Mouse (Mus musculus) heart, embryonic 14.5 days (tissue): ENCODE measurements around the gene Pnpla7. TPM values are rescaled to one million over a fixed set of nuclear protein-coding genes. Genes with fewer than 3 reads are reported as not detected.
"Not testable (repeated sequence)": the region's sequence is repeated elsewhere in the genome, so short reads cannot be mapped to it uniquely, and the experiment has no call there.

Experiments used
- ATAC-seq: fragments of 200-750 bp; cut with Nextera tagmentation; 2 replicates; pipeline ENCODE4 v1.8.0; 2017; ENCODE audit warnings: low read depth, moderate TSS enrichment; ENCODE audit not compliant: insufficient number of reproducible peaks, insufficient read depth, low FRiP score
- H3K27ac ChIP-seq, 2 experiments: fragments of 200-500 bp in 1 of 2; fragments of 300-500 bp in 1 of 2; sonication (generic) in 1 of 2; replicated peaks in 1 of 2; 2 replicates each; pipeline ENCODE4 v1.5.1; 2012 to 2014; ENCODE audit warnings: low read depth in 2 of 2, low read length in 2 of 2, control low read depth in 1 of 2, mild to moderate bottlenecking in 1 of 2, mixed read lengths in 1 of 2; ENCODE audit not compliant: control insufficient read depth in 1 of 2, insufficient read depth in 1 of 2
- H3K27me3 ChIP-seq: fragments of 300-500 bp; sonication (generic); 2 replicates; pipeline ENCODE4 v1.6.1; 2014; ENCODE audit warnings: mild to moderate bottlenecking, low read length, control low read depth; ENCODE audit not compliant: control insufficient read depth, insufficient read depth
- H3K36me3 ChIP-seq: fragments of 300-500 bp; sonication (generic); 2 replicates; pipeline ENCODE4 v1.6.1; 2014; ENCODE audit warnings: mild to moderate bottlenecking, control low read depth, low read length, mixed read lengths; ENCODE audit not compliant: control insufficient read depth, insufficient read depth
- H3K4me1 ChIP-seq, 2 experiments: fragments of 200-500 bp in 1 of 2; fragments of 300-500 bp in 1 of 2; sonication (generic) in 1 of 2; 2 replicates each; pipeline ENCODE4 v1.6.1; 2012 to 2014; ENCODE audit warnings: low read length in 2 of 2, control low read depth in 1 of 2, mixed read lengths in 1 of 2; ENCODE audit not compliant: control insufficient read depth in 2 of 2, insufficient read depth in 2 of 2
- H3K4me2 ChIP-seq: fragments of 300-500 bp; sonication (generic); 2 replicates; pipeline ENCODE4 v1.6.1; 2014; ENCODE audit warnings: mild to moderate bottlenecking, low read length
- H3K4me3 ChIP-seq, 2 experiments: fragments of 200-500 bp in 1 of 2; fragments of 300-500 bp in 1 of 2; sonication (generic) in 1 of 2; 2 replicates each; pipeline ENCODE4 v1.5.1; 2012 to 2014; ENCODE audit warnings: low read length in 2 of 2, mild to moderate bottlenecking in 2 of 2, control low read depth in 1 of 2, low read depth in 1 of 2, moderate library complexity in 1 of 2; ENCODE audit not compliant: control insufficient read depth in 1 of 2, insufficient read depth in 1 of 2
- H3K9ac ChIP-seq: fragments of 300-500 bp; sonication (generic); 2 replicates; pipeline ENCODE4 v1.6.1; 2014; ENCODE audit warnings: mild to moderate bottlenecking, low read length
- H3K9me3 ChIP-seq: fragments of 300-500 bp; sonication (generic); 2 replicates; pipeline ENCODE4 v1.6.1; 2016; ENCODE audit warnings: low read length, control low read depth; ENCODE audit not compliant: control insufficient read depth
- WGBS: fragments of 180-500 bp; shearing (Covaris S2); extraction: QIAGEN DNeasy Blood & Tissue Kit; methylation state at CpG from one replicate; pipeline ENCODE4 v1.1.7; 2014; 5-methylcytosine and 5-hydroxymethylcytosine counted together
- polyA plus RNA-seq: library from polyadenylated mRNA; unstranded; fragments of >200 nt; fragmentation: Nextera tagmentation; extraction: Ambion mirVana; gene quantifications from 2 replicates; pipeline ENCODE4 v1.2.1, GENCODE M21; 2014

Gene Pnpla7
- polyA plus RNA-seq, 1 experiment from 2014 or later, result 15.1 TPM

DNA sequence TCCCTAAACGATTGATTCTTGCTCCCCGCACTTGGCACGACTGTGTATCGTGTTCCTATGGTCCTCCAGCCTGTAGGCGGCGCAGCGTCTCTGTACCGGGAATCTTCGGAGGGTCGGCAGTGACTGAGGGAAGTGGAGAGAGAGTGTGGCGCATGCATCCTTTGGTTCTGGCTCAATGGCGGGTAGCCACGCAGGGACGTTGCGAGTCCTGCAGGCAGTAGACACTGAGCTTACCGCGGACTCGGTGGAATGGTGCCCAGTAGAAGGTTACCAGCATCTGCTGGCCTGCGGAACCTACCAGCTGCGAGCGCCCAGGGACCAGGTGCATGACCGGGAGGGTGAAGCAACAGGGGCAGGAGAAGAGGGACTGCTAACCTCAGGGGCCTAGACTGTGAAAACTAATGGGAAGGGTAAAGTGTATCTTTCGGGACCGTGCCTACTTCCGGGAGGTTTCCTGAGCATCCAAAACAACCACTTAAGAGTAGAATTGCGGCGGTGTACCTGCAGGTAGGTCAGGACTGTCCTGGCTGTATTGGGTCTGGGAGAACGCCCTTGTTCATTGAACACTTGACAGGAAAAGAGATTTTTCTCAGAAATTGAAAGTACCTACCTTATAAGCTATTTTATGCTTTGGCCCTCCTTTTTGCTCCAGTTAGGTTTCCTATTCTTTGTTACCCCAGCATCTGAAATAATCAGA lies 13.4 kb upstream of the Pnpla7 start, which contains the start of gene Dph7:
TSS of gene Dph7 (plus strand) at position 97 of the 697 bp plus-strand sequence.
- WGBS, result 2% methylated on average over 28 of the region's 28 CpGs
- H3K27me3 ChIP-seq, result no peaks in the 10 kb centered on the region
- peak within 1 kb of the TSS; percentile 90 for H3K9ac ChIP-seq
- peaks cover 0 to 9% of the 10 kb centered on the region in 2 experiments; a peak in 2 of 4 replicates for H3K4me1 ChIP-seq
- ATAC-seq, result peak; percentile 61; the same call in 1 of the 2 replicates
- peak within 1 kb of the TSS; percentile 85 for H3K4me2 ChIP-seq
- peak within 1 kb of the TSS; percentile 91 for H3K4me3 ChIP-seq
- 0 out of 4 replicates have a peak within 1 kb of the TSS, but pooled peaks of 1 of the 2 experiments have one; percentile 8 for H3K27ac ChIP-seq
- no peaks in the 10 kb centered on the region for H3K9me3 ChIP-seq
- peaks cover 61% of the 10 kb centered on the region for H3K36me3 ChIP-seq

- Histone ChIP-seq H3K9ac (no peak overlapping the region), H3K36me3 (peaks cover 76% of the 10 kb centered on the region), H3K4me1 (peaks cover 0 to 11% of the 10 kb centered on the region in 2 experiments; a peak in 2 of 4 replicates), H3K9me3 (no peaks in the 10 kb centered on the region), H3K4me3 (no peak overlapping the region), H3K27me3 (no peaks in the 10 kb centered on the region), H3K4me2 (no peak overlapping the region), H3K27ac (no peak overlapping the region)
- no peak for ATAC-seq
- 86% methylated on average over 4 of the region's 4 CpGs for WGBS
Measured at GRCm38 (mm10) chr2:24970386-24970785, 5.4 kb upstream of the Pnpla7 start.

DNA sequence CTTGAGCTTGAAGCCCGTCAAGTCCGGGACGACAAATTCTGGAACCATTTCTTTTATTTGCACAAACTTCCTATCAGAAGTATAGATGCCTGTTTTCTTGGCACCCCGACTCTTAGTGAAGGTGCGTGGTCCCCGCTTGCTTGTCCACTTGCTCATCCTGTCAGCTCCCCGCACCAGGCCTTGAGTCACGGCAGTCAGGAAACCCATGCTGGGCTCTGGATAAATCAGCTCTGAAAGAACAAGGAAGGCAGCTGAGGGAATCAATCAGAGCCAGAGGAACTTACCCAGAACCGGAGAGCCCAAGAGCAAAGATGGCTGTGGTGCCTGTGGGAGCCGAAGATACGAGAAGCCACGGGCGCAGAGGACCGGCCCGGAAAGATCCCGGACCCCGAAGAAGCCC lies 1.4 kb upstream of the Pnpla7 start:
- ATAC-seq, H3K9me3 ChIP-seq, H3K27me3 ChIP-seq: not testable (repeated sequence)
- Histone ChIP-seq H3K4me3 (peak overlapping the region; percentile 84 to 88), H3K36me3 (peaks cover 38% of the 10 kb centered on the region), H3K9ac (peak overlapping the region; percentile 90), H3K4me2 (peak overlapping the region; percentile 94), H3K4me1 (peaks cover 2 to 14% of the 10 kb centered on the region in 2 experiments), H3K27ac (peak overlapping the region; percentile 72 to 94)
- under 1% methylated on average over 17 of the region's 17 CpGs for WGBS

DNA sequence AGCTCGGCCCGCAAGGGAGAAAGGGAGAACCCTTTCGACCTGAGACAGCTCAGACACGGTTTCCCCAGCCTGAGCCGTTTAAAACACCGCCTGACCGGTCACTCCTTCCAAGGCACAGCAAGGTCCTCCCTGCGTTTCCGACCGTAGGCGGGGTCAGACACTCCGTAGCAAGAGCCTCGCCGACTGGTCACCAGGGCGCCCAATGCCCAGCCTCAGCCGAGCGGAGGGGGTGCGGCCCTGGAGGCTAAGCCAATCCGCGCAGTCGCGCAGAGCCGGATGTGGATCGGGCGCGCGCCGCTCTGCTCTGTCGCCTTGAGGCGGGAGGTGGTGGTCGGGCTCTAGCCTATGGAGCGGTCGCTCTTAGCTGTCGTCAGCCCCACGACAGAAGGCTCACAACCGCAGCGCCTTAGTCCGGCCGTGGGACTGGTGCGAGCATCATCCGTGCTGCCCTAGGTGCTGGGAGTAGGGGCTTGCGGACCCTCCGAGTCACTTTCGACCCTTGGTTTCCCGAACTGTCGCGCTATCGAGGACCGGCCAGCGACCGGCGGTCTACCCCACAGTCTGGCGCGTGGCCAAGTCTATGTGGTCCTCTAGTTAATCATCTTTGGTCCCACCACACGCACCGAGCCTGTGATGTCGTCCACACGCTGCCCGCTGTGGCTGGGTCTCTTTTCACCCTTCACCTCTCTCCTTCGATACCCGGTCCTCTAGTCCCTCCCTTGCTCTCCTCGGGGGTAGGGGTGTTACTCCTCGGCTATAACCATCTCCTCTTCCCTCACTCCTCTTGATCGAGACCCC lies 728 bp upstream of the Pnpla7 start, which contains the start of gene Mrpl41:
TSS of gene Mrpl41 (minus strand) at position 193 of the 798 bp plus-strand sequence.
- Histone ChIP-seq H3K4me1 (peaks cover 2 to 14% of the 10 kb centered on the region in 2 experiments), H3K27ac (peak within 1 kb of the TSS; percentile 93 to 94), H3K9ac (peak within 1 kb of the TSS; percentile 90), H3K36me3 (peaks cover 32% of the 10 kb centered on the region), H3K9me3 (no peaks in the 10 kb centered on the region), H3K27me3 (no peaks in the 10 kb centered on the region), H3K4me2 (peak within 1 kb of the TSS; percentile 94), H3K4me3 (peak within 1 kb of the TSS; percentile 84 to 88)
- under 1% methylated on average over 64 of the region's 64 CpGs for WGBS
- ATAC-seq, result peak; percentile 99

DNA sequence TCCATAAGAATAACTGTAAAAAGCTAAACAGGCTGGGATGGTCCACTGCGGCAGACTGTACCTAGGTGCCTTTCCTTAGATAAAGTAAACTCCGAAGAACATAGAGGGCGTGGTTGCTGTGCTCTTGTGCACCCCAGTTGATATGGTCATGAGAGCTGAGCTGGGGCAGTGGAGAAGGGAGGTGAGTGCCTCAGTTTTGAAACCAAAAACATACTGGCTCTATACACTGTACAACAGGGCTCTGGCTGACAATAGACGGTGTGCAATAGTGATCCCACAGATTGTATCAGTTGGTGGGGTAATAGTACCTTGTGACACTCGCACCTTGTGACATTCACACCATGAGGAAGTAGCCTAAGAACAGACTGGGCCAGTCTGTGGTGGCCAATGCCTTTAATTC lies 1.1 kb downstream of the Pnpla7 start:
- H3K9ac ChIP-seq, result no peak overlapping the region
- peak overlapping the region; percentile 94 for H3K4me2 ChIP-seq
- no peak for ATAC-seq
- no peaks in the 10 kb centered on the region for H3K9me3 ChIP-seq
- H3K4me3 ChIP-seq, result no peak overlapping the region
- WGBS, result 91% methylated on average over 5 of the region's 5 CpGs
- H3K36me3 ChIP-seq, result peaks cover 22% of the 10 kb centered on the region
- peaks cover 2 to 14% of the 10 kb centered on the region in 2 experiments for H3K4me1 ChIP-seq
- H3K27ac ChIP-seq, result no peak overlapping the region
- no peaks in the 10 kb centered on the region for H3K27me3 ChIP-seq

- no peak overlapping the region for H3K27ac ChIP-seq
- H3K4me1 ChIP-seq, result no peaks in the 10 kb centered on the region
- H3K4me2 ChIP-seq, result no peak overlapping the region
- no peak for ATAC-seq
- 48% methylated on average over 2 of the region's 2 CpGs for WGBS
- no peak overlapping the region for H3K4me3 ChIP-seq
- peaks cover 44% of the 10 kb centered on the region for H3K36me3 ChIP-seq
- no peaks in the 10 kb centered on the region for H3K9me3 ChIP-seq
- no peak overlapping the region for H3K9ac ChIP-seq
- no peaks in the 10 kb centered on the region for H3K27me3 ChIP-seq
Measured at GRCm38 (mm10) chr2:24987762-24988161, 11.9 kb downstream of the Pnpla7 start.

- ATAC-seq, result no peak
- H3K4me3 ChIP-seq, result no peak overlapping the region
- no peaks in the 10 kb centered on the region for H3K4me1 ChIP-seq
- no peak overlapping the region for H3K27ac ChIP-seq
- no peak overlapping the region for H3K4me2 ChIP-seq
- no peaks in the 10 kb centered on the region for H3K27me3 ChIP-seq
- peaks cover 15% of the 10 kb centered on the region; the same call in 1 of the 2 replicates for H3K36me3 ChIP-seq
- H3K9ac ChIP-seq, result no peak overlapping the region
- 90% methylated on average over 6 of the region's 6 CpGs for WGBS
- no peaks in the 10 kb centered on the region for H3K9me3 ChIP-seq
Measured at GRCm38 (mm10) chr2:24995332-24995731, 19.5 kb downstream of the Pnpla7 start.
